Mouse (Mus musculus) kidney, adult 2 months (tissue): Measurements from ENCODE around the gene Chst3. TPM values are rescaled to one million over a fixed set of nuclear protein-coding genes. Genes with fewer than 3 reads are reported as not detected.
"Not testable (repeated sequence)": the region's sequence is repeated elsewhere in the genome, so short reads cannot be mapped to it uniquely, and the experiment has no call there.

Source experiments
- DNase-seq: peaks from one replicate; pipeline ENCODE4 v3.0.0; 2021
- H3K27ac ChIP-seq: fragments of 200-500 bp; 2 replicates; pipeline ENCODE4 v1.5.1; 2012; ENCODE audit warnings: low read depth, low read length, control low read depth, inconsistent platforms; ENCODE audit not compliant: insufficient read depth
- H3K27me3 ChIP-seq: fragments of 200-500 bp; replicated peaks from 2 replicates; pipeline ENCODE4 v1.6.1; 2012; ENCODE audit warnings: mild to moderate bottlenecking, moderate library complexity, low read length, inconsistent platforms; ENCODE audit not compliant: control insufficient read depth, insufficient read depth
- H3K36me3 ChIP-seq: fragments of 200-500 bp; 2 replicates; pipeline ENCODE4 v1.6.1; 2012; ENCODE audit warnings: mild to moderate bottlenecking, moderate library complexity, low read length, inconsistent platforms; ENCODE audit not compliant: control insufficient read depth, insufficient read depth
- H3K4me1 ChIP-seq: fragments of 200-500 bp; 2 replicates; pipeline ENCODE4 v1.6.1; 2011; ENCODE audit warnings: low read length; ENCODE audit not compliant: control insufficient read depth, insufficient read depth
- H3K4me3 ChIP-seq: fragments of 200-500 bp; 2 replicates; pipeline ENCODE4 v1.5.1; 2011; ENCODE audit warnings: mild to moderate bottlenecking, low read depth, low read length, control low read depth; ENCODE audit not compliant: insufficient read depth
- CTCF ChIP-seq: fragments of 200-500 bp; conservative IDR thresholded peaks from 2 replicates; pipeline ENCODE4 v1.5.1; 2011; ENCODE audit warnings: low read depth, mild to moderate bottlenecking, control low read depth, low read length, moderate library complexity, mixed read lengths; ENCODE audit not compliant: insufficient read depth, insufficient read length
- POLR2A ChIP-seq: fragments of 200-500 bp; IDR thresholded peaks from one replicate; pipeline ENCODE4 v1.6.1; 2011; ENCODE audit warnings: low read depth, low read length, control low read depth
- WGBS: fragments of 180-500 bp; shearing (Covaris S2); methylation state at CpG from one replicate; pipeline ENCODE4 v1.1.7; 2018; 5-methylcytosine and 5-hydroxymethylcytosine counted together
- polyA plus RNA-seq: library from polyadenylated mRNA; depleted of rRNA; stranded (reverse); fragments of >200 nt; gene quantifications from 2 replicates; pipeline ENCODE4 v1.2.3, GENCODE M21; 2012

Gene Chst3
- polyA plus RNA-seq, 1 experiment: 4.3 TPM

GRCm38 (mm10) chr10:60234006-60234405 is 14.9 kb upstream of the Chst3 start:
- Histone ChIP-seq H3K36me3 (no peaks in the 10 kb centered on the region), H3K27me3 (no peaks in the 10 kb centered on the region), H3K4me1 (peaks cover 8% of the 10 kb centered on the region; the same call in 1 of the 2 replicates), H3K4me3 (no peak overlapping the region), H3K27ac (no peak overlapping the region)
- WGBS: 80% methylated on average over 9 of the region's 9 CpGs
- TF ChIP-seq CTCF: no peak
- TF ChIP-seq POLR2A: no peak
- DNase-seq: no peak

GRCm38 (mm10) chr10:60230321-60231088 is 11.4 kb upstream of the Chst3 start:
- Histone ChIP-seq H3K27ac (no peak overlapping the region), H3K4me3 (no peak overlapping the region), H3K27me3 (no peaks in the 10 kb centered on the region), H3K36me3 (no peaks in the 10 kb centered on the region), H3K4me1 (peaks cover 27% of the 10 kb centered on the region)
- TF ChIP-seq CTCF: no peak
- no peak for TF ChIP-seq POLR2A
- no peak for DNase-seq
- WGBS: 77% methylated on average over 6 of the region's 6 CpGs

GRCm38 (mm10) chr10:60229113-60229512 is 10.1 kb upstream of the Chst3 start:
- Histone ChIP-seq H3K4me3 (no peak overlapping the region), H3K27ac (peak overlapping the region; percentile 92), H3K36me3 (no peaks in the 10 kb centered on the region), H3K27me3 (no peaks in the 10 kb centered on the region), H3K4me1 (peaks cover 32% of the 10 kb centered on the region)
- peak; percentile 24 for DNase-seq
- no peak for TF ChIP-seq POLR2A
- no peak for TF ChIP-seq CTCF
- 73% methylated on average over 6 of the region's 6 CpGs for WGBS

GRCm38 (mm10) chr10:60227666-60228065 is 8.6 kb upstream of the Chst3 start:
- no peaks in the 10 kb centered on the region for H3K36me3 ChIP-seq
- peak; percentile 81 for DNase-seq
- peaks cover 35% of the 10 kb centered on the region for H3K4me1 ChIP-seq
- H3K27me3 ChIP-seq: no peaks in the 10 kb centered on the region
- peak overlapping the region; percentile 92 for H3K27ac ChIP-seq
- WGBS: 51% methylated on average over 4 of the region's 4 CpGs
- no peak for TF ChIP-seq POLR2A
- no peak for TF ChIP-seq CTCF
- no peak overlapping the region for H3K4me3 ChIP-seq

- H3K36me3 ChIP-seq: no peaks in the 10 kb centered on the region
- 58% methylated on average over 2 of the region's 2 CpGs for WGBS
These were observed 5.5 kb upstream of the Chst3 start for GRCm38 (mm10) chr10:60224601-60225000.

GRCm38 (mm10) chr10:60221571-60222259 is 2.7 kb upstream of the Chst3 start:
- peak overlapping the region; percentile 33; the same call in 1 of the 2 replicates for H3K27ac ChIP-seq
- 45% methylated on average over 5 of the region's 5 CpGs for WGBS
- H3K36me3 ChIP-seq, H3K4me3 ChIP-seq, H3K27me3 ChIP-seq: not testable (repeated sequence)
- peaks cover 18% of the 10 kb centered on the region for H3K4me1 ChIP-seq
- peak; percentile 88 for DNase-seq

More at GRCm38 (mm10) chr10:60224601-60225000, 5.5 kb upstream of the Chst3 start:
- no peaks in the 10 kb centered on the region for H3K27me3 ChIP-seq
- H3K4me1 ChIP-seq: peaks cover 37% of the 10 kb centered on the region
- DNase-seq: peak; percentile 74
- no peak overlapping the region for H3K4me3 ChIP-seq
- H3K27ac ChIP-seq: peak overlapping the region; percentile 60
- TF ChIP-seq CTCF: no peak
- TF ChIP-seq POLR2A: no peak

- Histone ChIP-seq H3K4me3 (peak overlapping the region; percentile 62), H3K27me3 (no peaks in the 10 kb centered on the region), H3K4me1 (peaks cover 12% of the 10 kb centered on the region), H3K36me3 (no peaks in the 10 kb centered on the region), H3K27ac (peak overlapping the region; percentile 65)
- no peak for DNase-seq
- WGBS: 85% methylated on average over 4 of the region's 4 CpGs
- TF ChIP-seq POLR2A (no peak), CTCF (no peak)
These were observed 1.5 kb upstream of the Chst3 start for GRCm38 (mm10) chr10:60220607-60221006.
